Mouse (Mus musculus): ENCODE data around the gene Nbeal1.
A peak's percentile ranks its signal among the peaks of the same experiment; 100 is the strongest.

The Nbeal1 gene

GRCm38 (mm10) chr1:60343630-60344455, 163.4 kb downstream of the Nbeal1 start:
- DNase-seq (ENCODE audit: low read depth, low spot score) = peak; percentile 47

- no peak for DNase-seq (ENCODE audit: low read depth, low spot score)
These were observed 164.3 kb downstream of the Nbeal1 start for GRCm38 (mm10) chr1:60344670-60345069.

- DNase-seq (ENCODE audit: low read depth, low spot score) = no peak
These were observed 165.3 kb downstream of the Nbeal1 start for GRCm38 (mm10) chr1:60345712-60346111.

GRCm38 (mm10) chr1:60352786-60353185, 172.4 kb downstream of the Nbeal1 start:
- DNase-seq (ENCODE audit: low read depth, low spot score) = no peak

GRCm38 (mm10) chr1:60361626-60362025, 181.2 kb downstream of the Nbeal1 start:
- peak; percentile 53 for DNase-seq (ENCODE audit: low read depth, low spot score)

- no peak for DNase-seq (ENCODE audit: low read depth, low spot score)
These were observed 196.2 kb downstream of the Nbeal1 start for GRCm38 (mm10) chr1:60376556-60376955.

- no peak for DNase-seq (ENCODE audit: low read depth, low spot score)
These were observed 201.5 kb downstream of the Nbeal1 start for GRCm38 (mm10) chr1:60381910-60382309.

Measured in 3T3-L1 (cell line).